Mouse (Mus musculus) C2C12 (cell line): ENCODE data around the gene Atat1. TPM values are rescaled to one million over a fixed set of nuclear protein-coding genes. Genes with fewer than 3 reads are reported as not detected.

Experiments used
- H3K27me3 ChIP-seq: one replicate; pipeline ENCODE4 v1.6.1; 2011; ENCODE audit not compliant: control insufficient read depth, insufficient read depth, insufficient read length
- H3K36me3 ChIP-seq: one replicate; pipeline ENCODE4 v1.6.1; 2011; ENCODE audit not compliant: control insufficient read depth, insufficient read depth
- H3K4me3 ChIP-seq: one replicate; pipeline ENCODE4 v1.5.1; 2011; ENCODE audit warnings: mild to moderate bottlenecking, control low read depth; ENCODE audit not compliant: poor library complexity, insufficient read depth, severe bottlenecking
- H3K79me2 ChIP-seq: one replicate; pipeline ENCODE4 v1.6.1; 2011; ENCODE audit not compliant: control insufficient read depth, insufficient read depth
- H3K79me3 ChIP-seq: one replicate; pipeline ENCODE4 v1.6.1; 2011; ENCODE audit warnings: low read depth, control low read depth
- H3ac ChIP-seq: one replicate; pipeline ENCODE3; 2011; ENCODE audit warnings: low read depth; ENCODE audit not compliant: control insufficient read depth, insufficient read length
- CEBPB ChIP-seq: IDR thresholded peaks from one replicate; pipeline ENCODE4 v1.6.1; 2011; ENCODE audit warnings: low read depth, mild to moderate bottlenecking, control low read depth, moderate library complexity
- CTCF ChIP-seq: IDR thresholded peaks from one replicate; pipeline ENCODE4 v1.5.1; 2011; ENCODE audit not compliant: control insufficient read depth, insufficient read depth, insufficient read length
- FOSL1 ChIP-seq: IDR thresholded peaks from one replicate; pipeline ENCODE4 v1.8.0; 2011; ENCODE audit warnings: mild to moderate bottlenecking, low read length; ENCODE audit not compliant: poor library complexity, insufficient read depth, severe bottlenecking
- MAX ChIP-seq: IDR thresholded peaks from one replicate; pipeline ENCODE4 v1.6.1; 2011; ENCODE audit warnings: mild to moderate bottlenecking, control low read depth
- MYOD1 ChIP-seq: IDR thresholded peaks from one replicate; pipeline ENCODE4 v1.6.1; 2011; ENCODE audit warnings: low read depth; ENCODE audit not compliant: control insufficient read depth, insufficient read length
- MYOG ChIP-seq: IDR thresholded peaks from one replicate; pipeline ENCODE4 v1.6.1; 2011; ENCODE audit not compliant: control insufficient read depth, insufficient read length; ENCODE audit errors: extremely low read depth
- USF1 ChIP-seq: IDR thresholded peaks from one replicate; pipeline ENCODE4 v1.6.1; 2011; ENCODE audit warnings: low read depth, mild to moderate bottlenecking, control low read depth, moderate library complexity
- polyA plus RNA-seq: library from polyadenylated mRNA; unstranded; fragments of >200 nt; fragmentation: generic; extraction: Trizol; gene quantifications from one replicate; pipeline ENCODE4 v1.2.1, GENCODE M21; 2012; ENCODE audit warnings: missing spikeins

The Atat1 gene
- polyA plus RNA-seq, 1 experiment, result 13.1 TPM

- Histone ChIP-seq H3ac (no peak overlapping the region), H3K79me3 (peaks cover 17% of the 10 kb centered on the region), H3K79me2 (peaks cover 35% of the 10 kb centered on the region), H3K36me3 (peaks cover 86% of the 10 kb centered on the region), H3K27me3 (no peaks in the 10 kb centered on the region), H3K4me3 (no peak overlapping the region)
- TF ChIP-seq CEBPB (no peak), MYOD1 (no peak), MAX (no peak), USF1 (no peak), FOSL1 (no peak), MYOG (no peak), CTCF (no peak)
These were observed 13.4 kb upstream of the Atat1 start for GRCm38 (mm10) chr17:35923281-35923680.

- peaks cover 25% of the 10 kb centered on the region for H3K79me3 ChIP-seq
- H3K79me2 ChIP-seq, result peaks cover 42% of the 10 kb centered on the region
- H3K36me3 ChIP-seq, result peaks cover 85% of the 10 kb centered on the region
- H3K4me3 ChIP-seq, result no peak overlapping the region
- TF ChIP-seq MYOD1, result no peak
- no peak for TF ChIP-seq CEBPB
- TF ChIP-seq CTCF, result no peak
- TF ChIP-seq FOSL1, result no peak
- no peak for TF ChIP-seq USF1
- TF ChIP-seq MYOG, result no peak
- no peak for TF ChIP-seq MAX
- H3ac ChIP-seq, result no peak overlapping the region
- no peaks in the 10 kb centered on the region for H3K27me3 ChIP-seq
These were observed 12.7 kb upstream of the Atat1 start for GRCm38 (mm10) chr17:35922566-35922965.

- Histone ChIP-seq H3K4me3 (no peak overlapping the region), H3K36me3 (peaks cover 83% of the 10 kb centered on the region), H3K27me3 (no peaks in the 10 kb centered on the region), H3K79me2 (peaks cover 50% of the 10 kb centered on the region), H3K79me3 (peaks cover 31% of the 10 kb centered on the region), H3ac (no peak overlapping the region)
- no peak for TF ChIP-seq MAX
- no peak for TF ChIP-seq USF1
- no peak for TF ChIP-seq CTCF
- TF ChIP-seq CEBPB, result no peak
- TF ChIP-seq FOSL1, result no peak
- TF ChIP-seq MYOG, result no peak
- no peak for TF ChIP-seq MYOD1
These were observed 11.8 kb upstream of the Atat1 start for GRCm38 (mm10) chr17:35921710-35922109.

GRCm38 (mm10) chr17:35920862-35921562 is 11.1 kb upstream of the Atat1 start:
- H3K36me3 ChIP-seq, result peaks cover 76% of the 10 kb centered on the region
- TF ChIP-seq USF1 (no peak), CTCF (no peak), MAX (no peak), MYOG (no peak), FOSL1 (no peak), MYOD1 (no peak), CEBPB (no peak)

GRCm38 (mm10) chr17:35920384-35920783 is 10.5 kb upstream of the Atat1 start:
- peaks cover 70% of the 10 kb centered on the region for H3K36me3 ChIP-seq

More at GRCm38 (mm10) chr17:35920862-35921562, 11.1 kb upstream of the Atat1 start:
- no peak overlapping the region for H3ac ChIP-seq
- H3K4me3 ChIP-seq, result no peak overlapping the region
- peaks cover 53% of the 10 kb centered on the region for H3K79me2 ChIP-seq
- H3K27me3 ChIP-seq, result no peaks in the 10 kb centered on the region
- peaks cover 32% of the 10 kb centered on the region for H3K79me3 ChIP-seq

More at GRCm38 (mm10) chr17:35920384-35920783, 10.5 kb upstream of the Atat1 start:
- no peak for TF ChIP-seq USF1
- no peak for TF ChIP-seq CTCF
- no peak for TF ChIP-seq FOSL1
- TF ChIP-seq MAX, result no peak
- no peak for TF ChIP-seq CEBPB
- no peak for TF ChIP-seq MYOG
- no peak for TF ChIP-seq MYOD1
- no peak overlapping the region for H3K4me3 ChIP-seq
- peaks cover 38% of the 10 kb centered on the region for H3K79me3 ChIP-seq
- peaks cover 59% of the 10 kb centered on the region for H3K79me2 ChIP-seq
- no peaks in the 10 kb centered on the region for H3K27me3 ChIP-seq
- H3ac ChIP-seq, result no peak overlapping the region
